Mouse (Mus musculus) heart, embryonic 10.5 days (tissue): ENCODE data around the gene Slc25a10. TPM values are rescaled to one million over a fixed set of nuclear protein-coding genes. Genes with fewer than 3 reads are reported as not detected.
A peak's percentile ranks its signal among the peaks of the same experiment; 100 is the strongest.

Experiments
- DNase-seq: peaks from one replicate; pipeline ENCODE4 v3.0.0-alpha.2; 2017; ENCODE audit warnings: low spot score
- H3K27ac ChIP-seq: fragments of 300-500 bp; sonication (generic); 2 replicates; pipeline ENCODE4 v1.5.1; 2016; ENCODE audit warnings: mild to moderate bottlenecking
- H3K27me3 ChIP-seq: fragments of 300-500 bp; sonication (generic); 2 replicates; pipeline ENCODE4 v1.6.1; 2016; ENCODE audit warnings: mild to moderate bottlenecking; ENCODE audit not compliant: poor library complexity, insufficient read depth, severe bottlenecking
- H3K36me3 ChIP-seq: fragments of 300-500 bp; sonication (generic); 2 replicates; pipeline ENCODE4 v1.6.1; 2016; ENCODE audit warnings: mild to moderate bottlenecking, moderate library complexity
- H3K4me1 ChIP-seq: fragments of 300-500 bp; sonication (generic); 2 replicates; pipeline ENCODE4 v1.6.1; 2016; ENCODE audit warnings: mild to moderate bottlenecking
- H3K4me3 ChIP-seq: fragments of 300-500 bp; sonication (generic); 2 replicates; pipeline ENCODE4 v1.5.1; 2016; ENCODE audit warnings: mild to moderate bottlenecking, moderate library complexity
- H3K9me3 ChIP-seq: fragments of 300-500 bp; sonication (generic); 2 replicates; pipeline ENCODE4 v1.6.1; 2016; ENCODE audit warnings: mild to moderate bottlenecking, moderate library complexity
- WGBS: fragments of 180-500 bp; shearing (Covaris S2); methylation state at CpG from one replicate; pipeline ENCODE4 v1.1.7; 2016; 5-methylcytosine and 5-hydroxymethylcytosine counted together
- polyA plus RNA-seq: library from polyadenylated mRNA; unstranded; fragments of >200 nt; fragmentation: Nextera tagmentation; extraction: Ambion mirVana; gene quantifications from 2 replicates; pipeline ENCODE4 v1.2.1, GENCODE M21; 2016

Slc25a10 gene
- polyA plus RNA-seq, 1 experiment from 2014 or later: 56.6 TPM

DNA sequence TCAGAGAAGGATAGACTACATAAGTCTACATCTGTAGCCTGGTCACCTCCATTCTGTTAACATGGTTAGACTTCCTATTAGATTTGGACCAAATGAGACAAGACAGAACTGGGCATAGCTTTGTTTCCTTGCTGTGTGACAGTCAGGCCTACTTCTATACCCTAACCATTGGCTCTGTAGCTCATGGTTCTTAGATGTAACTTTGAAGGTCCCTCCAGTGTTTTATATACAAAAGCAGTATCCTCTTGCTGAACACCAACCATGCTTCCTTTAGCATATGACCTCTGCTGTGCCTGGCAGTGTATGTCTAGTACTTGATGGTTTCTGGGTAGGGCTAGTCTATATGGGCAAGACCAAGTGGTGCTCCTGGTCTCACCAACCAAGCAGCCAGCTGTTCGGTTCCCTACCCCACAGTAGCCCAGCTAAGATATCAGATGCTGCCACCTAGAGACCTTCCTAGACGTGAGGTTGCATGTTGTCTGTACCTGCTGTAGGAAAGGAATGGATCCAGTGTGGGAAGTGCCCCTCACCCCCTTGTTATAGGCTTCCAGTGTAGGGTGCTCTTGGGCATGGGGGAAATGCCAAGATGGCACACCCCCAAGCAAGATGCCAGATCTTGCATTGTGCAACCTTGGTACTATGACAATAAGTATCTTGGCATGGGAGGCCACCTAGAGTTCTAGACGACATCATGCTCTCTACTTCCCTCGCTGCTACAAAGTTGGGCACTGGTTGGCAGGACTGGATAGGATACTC is 1.2 kb upstream of the Slc25a10 start:
- Histone ChIP-seq H3K36me3 (peaks cover 60% of the 10 kb centered on the region), H3K27ac (no peak overlapping the region), H3K27me3 (no peaks in the 10 kb centered on the region), H3K4me1 (peaks cover 45% of the 10 kb centered on the region), H3K9me3 (no peaks in the 10 kb centered on the region), H3K4me3 (peak overlapping the region; percentile 89; the same call in 1 of the 2 replicates)
- no peak for DNase-seq
- WGBS: 35% methylated on average over 4 of the region's 4 CpGs

DNA sequence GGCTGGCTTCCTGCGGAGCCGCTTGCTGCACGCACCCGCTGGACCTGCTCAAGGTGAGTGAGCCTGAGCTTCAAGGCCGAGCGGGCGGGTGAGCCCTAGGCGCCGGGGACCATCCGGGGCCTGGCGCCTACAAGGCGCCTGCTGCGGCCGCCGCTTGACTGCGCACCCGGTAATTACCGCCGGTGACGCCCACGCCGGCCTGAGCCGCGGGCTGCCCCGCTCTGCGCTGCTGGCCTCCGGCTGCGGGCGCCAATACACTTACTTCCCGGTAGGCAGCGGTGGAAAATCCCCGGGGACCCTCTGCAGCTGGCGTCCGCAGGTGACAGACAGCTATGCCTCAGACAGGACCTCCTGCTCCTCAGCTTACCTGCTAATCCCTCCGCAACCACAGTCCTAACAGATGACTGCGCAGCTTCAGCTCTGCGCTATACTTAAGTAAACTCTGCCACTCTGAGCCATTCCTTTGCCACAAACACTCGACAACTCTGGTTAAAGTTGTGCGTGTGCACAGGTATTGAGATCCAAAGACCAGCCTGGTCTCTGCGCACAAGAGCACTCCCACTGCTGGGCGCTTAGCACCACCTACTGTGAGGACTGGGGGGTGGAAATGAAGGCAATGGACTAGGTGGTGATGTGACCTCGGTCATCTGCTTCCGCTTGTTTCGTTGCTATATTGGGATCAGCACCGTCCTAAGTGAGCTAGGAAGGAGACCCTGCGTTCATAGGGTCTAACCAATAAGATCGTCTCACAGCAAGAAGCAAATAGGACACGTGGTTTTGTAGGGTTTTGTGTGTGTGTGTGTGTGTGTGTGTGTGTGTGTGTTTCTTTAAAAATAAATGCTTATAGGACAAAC is 611 bp downstream of the Slc25a10 start:
- Histone ChIP-seq H3K36me3 (peaks cover 61% of the 10 kb centered on the region), H3K27me3 (no peaks in the 10 kb centered on the region), H3K4me3 (peak overlapping the region; percentile 89), H3K9me3 (no peaks in the 10 kb centered on the region), H3K4me1 (peaks cover 40% of the 10 kb centered on the region), H3K27ac (peak overlapping the region; percentile 92)
- peak; percentile 93 for DNase-seq
- under 1% methylated on average over 48 of the region's 48 CpGs for WGBS

DNA sequence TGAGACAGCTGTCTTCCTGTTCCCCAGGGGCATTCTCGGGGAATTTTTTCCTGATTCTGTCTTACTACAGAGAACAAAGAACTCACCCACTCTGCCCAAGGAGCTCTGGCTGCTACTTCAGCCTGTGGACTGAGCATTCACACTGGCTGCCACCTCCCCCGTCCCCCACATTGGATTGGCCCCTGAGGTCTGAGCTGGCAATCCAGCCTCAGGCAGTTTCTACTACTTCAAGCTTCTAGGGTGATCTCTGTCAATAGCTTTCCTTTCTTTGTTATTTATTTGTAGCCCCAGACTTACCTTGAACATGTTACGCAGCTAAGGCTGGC is 1.2 kb downstream of the Slc25a10 start:
- H3K27me3 ChIP-seq: no peaks in the 10 kb centered on the region
- WGBS: 29% methylated on average over 3 of the region's 3 CpGs
- H3K27ac ChIP-seq: peak overlapping the region; percentile 92
- no peaks in the 10 kb centered on the region for H3K9me3 ChIP-seq
- H3K36me3 ChIP-seq: peaks cover 61% of the 10 kb centered on the region
- peak overlapping the region; percentile 89 for H3K4me3 ChIP-seq
- H3K4me1 ChIP-seq: peaks cover 40% of the 10 kb centered on the region
- DNase-seq: no peak

DNA sequence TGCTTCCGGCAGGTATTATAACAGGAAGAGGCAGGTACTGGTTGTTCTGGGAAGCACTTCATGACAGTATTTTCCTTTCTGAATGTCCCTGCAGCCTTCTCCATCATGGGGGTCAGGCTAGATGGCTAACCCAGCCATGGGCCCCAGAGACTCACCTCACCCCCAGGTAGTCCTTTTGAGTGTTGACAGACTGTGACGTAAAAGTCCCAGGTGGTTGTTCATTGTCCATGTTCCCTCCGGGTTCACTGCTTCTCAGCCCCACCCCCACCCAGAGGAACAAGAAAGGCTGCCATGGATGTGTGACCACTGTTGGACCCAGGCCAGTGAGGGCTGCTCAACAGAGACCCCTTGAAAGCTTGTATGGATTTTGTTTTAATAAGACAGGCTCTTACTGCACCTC is 1.7 kb downstream of the Slc25a10 start:
- no peaks in the 10 kb centered on the region for H3K27me3 ChIP-seq
- peak overlapping the region; percentile 92; the same call in 1 of the 2 replicates for H3K27ac ChIP-seq
- no peaks in the 10 kb centered on the region for H3K9me3 ChIP-seq
- WGBS: 60% methylated on average over 3 of the region's 3 CpGs
- H3K4me1 ChIP-seq: peaks cover 43% of the 10 kb centered on the region
- no peak for DNase-seq
- H3K36me3 ChIP-seq: peaks cover 61% of the 10 kb centered on the region
- H3K4me3 ChIP-seq: peak overlapping the region; percentile 89

DNA sequence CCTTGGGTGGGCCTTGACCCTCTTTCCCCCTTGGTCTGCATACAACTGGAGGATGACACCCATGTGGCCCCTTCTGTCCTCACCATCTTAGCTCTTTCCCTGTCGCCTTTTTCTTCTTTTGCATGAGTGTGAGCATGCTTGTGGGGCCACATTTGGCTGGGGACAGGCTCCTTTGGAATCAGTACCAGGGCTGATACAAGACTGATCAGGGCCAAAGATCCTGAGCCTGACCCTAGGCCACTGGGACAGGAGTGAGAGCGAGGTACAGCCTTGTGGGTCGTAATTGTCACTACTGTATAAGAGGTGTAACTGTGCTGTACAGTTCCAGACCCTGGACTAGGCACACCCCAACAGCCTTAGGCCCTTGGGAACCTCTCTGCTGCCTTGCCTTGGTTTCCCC is 2.3 kb downstream of the Slc25a10 start:
- no peak for DNase-seq
- Histone ChIP-seq H3K4me1 (peaks cover 43% of the 10 kb centered on the region), H3K27ac (no peak overlapping the region), H3K4me3 (no peak overlapping the region), H3K27me3 (no peaks in the 10 kb centered on the region), H3K36me3 (peaks cover 61% of the 10 kb centered on the region), H3K9me3 (no peaks in the 10 kb centered on the region)
- WGBS: 79% methylated on average over 3 of the region's 3 CpGs

DNA sequence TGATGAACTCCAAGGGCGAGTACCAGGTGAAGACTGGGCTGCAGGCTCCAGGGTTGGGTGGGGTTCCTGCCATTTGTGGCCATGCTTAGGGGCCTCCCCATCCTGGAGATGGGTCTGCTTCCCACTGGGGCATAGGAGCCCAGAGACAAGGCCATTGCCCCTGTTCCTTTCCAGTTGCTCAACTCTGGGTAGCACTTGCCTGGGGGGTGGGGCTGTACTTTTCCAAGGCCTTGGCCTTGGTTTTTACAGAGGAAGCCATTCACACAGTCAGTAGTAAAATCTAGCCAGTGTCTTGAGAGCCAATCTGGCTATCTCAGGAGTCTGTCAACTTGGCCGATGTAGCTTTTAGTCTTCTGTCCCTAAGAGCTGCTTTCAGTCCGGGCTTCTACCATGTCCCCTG is 5.8 kb downstream of the Slc25a10 start:
- peaks cover 25% of the 10 kb centered on the region for H3K4me1 ChIP-seq
- no peaks in the 10 kb centered on the region for H3K27me3 ChIP-seq
- DNase-seq: no peak
- WGBS: 87% methylated on average over 3 of the region's 3 CpGs
- H3K27ac ChIP-seq: no peak overlapping the region; the same call in 1 of the 2 replicates
- H3K4me3 ChIP-seq: no peak overlapping the region
- peaks cover 55% of the 10 kb centered on the region for H3K36me3 ChIP-seq
- no peaks in the 10 kb centered on the region for H3K9me3 ChIP-seq

DNA sequence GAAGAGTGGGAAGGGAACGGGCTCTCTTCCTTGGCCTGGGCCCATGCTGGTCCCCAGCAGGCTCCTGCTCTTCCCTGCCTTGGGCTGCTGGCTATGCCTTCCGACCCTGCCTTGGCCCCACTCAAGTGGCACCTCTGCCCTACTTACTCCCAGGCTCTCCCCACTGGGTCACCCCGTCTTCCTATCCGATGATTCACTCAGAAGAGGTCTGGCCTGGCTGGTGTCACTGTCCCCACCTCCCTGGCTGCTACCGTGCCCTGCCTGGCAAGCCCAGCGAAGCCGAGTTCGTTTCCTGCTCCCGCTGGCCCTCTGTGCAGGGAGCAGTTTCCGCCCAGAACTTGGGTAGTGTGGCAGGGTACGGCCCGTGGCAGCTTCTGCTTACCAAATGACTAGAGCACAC is 6.6 kb downstream of the Slc25a10 start:
- no peak for DNase-seq
- Histone ChIP-seq H3K27me3 (no peaks in the 10 kb centered on the region), H3K4me1 (peaks cover 17% of the 10 kb centered on the region), H3K36me3 (peaks cover 55% of the 10 kb centered on the region), H3K4me3 (no peak overlapping the region), H3K27ac (no peak overlapping the region), H3K9me3 (no peaks in the 10 kb centered on the region)
- 92% methylated on average over 12 of the region's 12 CpGs for WGBS

DNA sequence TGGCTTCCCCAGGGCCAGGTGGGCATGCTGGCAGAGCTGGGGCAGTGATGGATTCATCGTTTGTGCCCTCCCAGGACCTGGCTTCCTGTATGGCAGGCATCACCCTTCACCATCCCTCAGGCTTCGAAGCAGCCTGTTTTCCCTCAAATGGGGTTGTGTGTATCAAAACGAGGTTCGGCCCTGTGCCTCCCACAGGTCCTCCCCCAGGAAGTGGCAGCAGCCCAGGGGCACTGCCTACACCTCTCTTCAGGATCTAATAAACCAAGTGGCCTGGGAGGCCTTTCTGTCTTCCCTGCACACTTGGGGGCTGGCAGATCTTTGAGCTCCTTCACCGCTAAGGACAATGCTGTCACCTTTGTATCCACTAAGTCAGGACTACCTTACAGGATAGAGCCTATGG is 7.3 kb downstream of the Slc25a10 start:
- peaks cover 12% of the 10 kb centered on the region; the same call in 1 of the 2 replicates for H3K4me1 ChIP-seq
- 79% methylated on average over 5 of the region's 5 CpGs for WGBS
- H3K36me3 ChIP-seq: peaks cover 54% of the 10 kb centered on the region
- DNase-seq: no peak
- no peaks in the 10 kb centered on the region for H3K9me3 ChIP-seq
- no peak overlapping the region for H3K4me3 ChIP-seq
- no peak overlapping the region for H3K27ac ChIP-seq
- H3K27me3 ChIP-seq: no peaks in the 10 kb centered on the region

DNA sequence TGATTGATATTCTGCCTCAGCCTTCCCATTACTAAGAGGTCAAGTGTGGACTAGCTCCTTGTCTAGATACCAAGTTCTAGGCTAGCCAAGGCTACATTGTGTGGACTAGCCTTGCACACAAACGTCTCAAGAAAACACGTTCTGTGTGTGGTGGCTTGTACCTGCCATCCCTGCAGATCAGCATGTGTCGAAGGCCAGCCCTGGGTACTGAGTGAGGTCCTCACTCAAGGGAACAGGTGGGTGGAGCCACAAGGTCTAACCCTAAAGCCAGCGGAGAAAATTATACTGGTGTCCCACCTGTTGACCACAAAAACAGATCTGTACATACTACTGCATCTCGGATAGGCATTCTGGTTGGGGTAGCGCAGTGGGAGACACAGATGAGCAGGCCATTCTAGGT is 8.3 kb downstream of the Slc25a10 start:
- 76% methylated on average over 6 of the region's 6 CpGs for WGBS
- peaks cover 8% of the 10 kb centered on the region; the same call in 1 of the 2 replicates for H3K4me1 ChIP-seq
- no peak for DNase-seq
- no peaks in the 10 kb centered on the region for H3K9me3 ChIP-seq
- no peak overlapping the region for H3K27ac ChIP-seq
- H3K27me3 ChIP-seq: no peaks in the 10 kb centered on the region
- H3K36me3 ChIP-seq: peaks cover 44% of the 10 kb centered on the region
- no peak overlapping the region for H3K4me3 ChIP-seq

DNA sequence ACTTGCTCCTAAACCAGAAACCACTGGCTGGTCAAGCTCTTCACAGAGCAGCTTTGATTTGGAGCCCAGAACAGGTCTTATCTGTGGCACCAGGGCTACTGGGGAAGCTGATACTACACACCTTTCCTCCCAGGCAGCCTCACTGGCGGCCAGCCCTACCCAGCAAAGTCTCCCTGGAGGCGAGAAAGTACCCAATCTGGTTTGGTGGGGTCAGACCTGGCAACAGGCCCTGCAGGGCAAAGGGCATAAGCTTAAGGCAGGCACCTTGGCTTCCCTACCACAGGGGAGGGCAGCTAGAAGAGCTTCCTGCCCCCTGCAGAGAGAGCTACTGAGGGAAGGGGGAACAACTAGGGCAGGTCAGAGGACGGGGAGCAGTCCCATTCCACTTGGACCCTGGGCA is 8.7 kb downstream of the Slc25a10 start:
- Histone ChIP-seq H3K9me3 (no peaks in the 10 kb centered on the region), H3K4me3 (no peak overlapping the region), H3K27ac (no peak overlapping the region), H3K4me1 (peaks cover 8% of the 10 kb centered on the region; the same call in 1 of the 2 replicates), H3K27me3 (no peaks in the 10 kb centered on the region), H3K36me3 (peaks cover 39% of the 10 kb centered on the region)
- no peak for DNase-seq
- WGBS: 20% methylated on average over 3 of the region's 3 CpGs

DNA sequence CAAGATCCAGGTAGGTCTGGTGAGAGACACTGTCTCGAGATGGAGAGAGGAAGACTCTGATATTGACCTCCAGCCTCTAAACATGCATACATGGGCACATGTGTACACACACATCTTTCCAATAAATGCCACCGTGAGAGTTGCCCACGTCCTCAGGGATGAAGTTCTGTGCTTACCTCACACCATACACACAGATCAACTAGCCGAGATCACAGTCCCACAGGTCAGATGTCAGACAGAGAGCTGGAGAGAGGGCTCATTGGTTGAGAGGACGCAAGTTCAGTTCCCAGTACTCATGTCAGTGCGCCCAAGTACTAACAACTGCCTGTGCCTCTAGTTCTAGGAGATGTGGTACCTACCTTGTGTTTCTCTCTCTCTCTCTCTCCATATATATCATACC is 9.4 kb downstream of the Slc25a10 start:
- 67% methylated on average over 6 of the region's 6 CpGs for WGBS
- H3K4me1 ChIP-seq: peaks cover 8% of the 10 kb centered on the region; the same call in 1 of the 2 replicates
- no peaks in the 10 kb centered on the region for H3K27me3 ChIP-seq
- peaks cover 33% of the 10 kb centered on the region for H3K36me3 ChIP-seq
- no peak overlapping the region for H3K27ac ChIP-seq
- H3K4me3 ChIP-seq: no peak overlapping the region
- no peaks in the 10 kb centered on the region for H3K9me3 ChIP-seq
- DNase-seq: no peak

DNA sequence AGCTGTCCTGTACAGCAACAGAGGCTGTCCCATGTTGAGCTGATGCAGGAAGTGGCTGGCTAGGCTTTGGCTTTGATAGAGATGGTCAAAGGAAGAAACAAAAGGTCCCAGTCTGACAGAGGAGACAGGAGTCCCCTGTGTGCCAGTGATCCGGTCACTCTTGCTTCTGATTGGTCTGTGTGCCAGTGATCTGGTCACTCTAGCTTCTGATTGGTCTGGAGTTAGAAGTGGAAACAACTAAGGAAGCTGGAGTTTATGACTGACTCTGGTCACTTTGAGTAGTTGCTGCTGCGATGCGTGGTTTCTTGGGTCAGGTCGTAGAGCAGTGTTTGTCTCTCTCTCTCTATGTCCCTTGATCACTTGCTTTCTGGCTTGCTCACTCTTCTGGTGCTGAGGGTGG is 10.1 kb downstream of the Slc25a10 start:
- H3K4me3 ChIP-seq: no peak overlapping the region
- 87% methylated on average over 4 of the region's 4 CpGs for WGBS
- H3K9me3 ChIP-seq: no peaks in the 10 kb centered on the region
- peaks cover 8% of the 10 kb centered on the region; the same call in 1 of the 2 replicates for H3K4me1 ChIP-seq
- H3K36me3 ChIP-seq: peaks cover 26% of the 10 kb centered on the region
- DNase-seq: no peak
- H3K27ac ChIP-seq: no peak overlapping the region
- H3K27me3 ChIP-seq: no peaks in the 10 kb centered on the region

DNA sequence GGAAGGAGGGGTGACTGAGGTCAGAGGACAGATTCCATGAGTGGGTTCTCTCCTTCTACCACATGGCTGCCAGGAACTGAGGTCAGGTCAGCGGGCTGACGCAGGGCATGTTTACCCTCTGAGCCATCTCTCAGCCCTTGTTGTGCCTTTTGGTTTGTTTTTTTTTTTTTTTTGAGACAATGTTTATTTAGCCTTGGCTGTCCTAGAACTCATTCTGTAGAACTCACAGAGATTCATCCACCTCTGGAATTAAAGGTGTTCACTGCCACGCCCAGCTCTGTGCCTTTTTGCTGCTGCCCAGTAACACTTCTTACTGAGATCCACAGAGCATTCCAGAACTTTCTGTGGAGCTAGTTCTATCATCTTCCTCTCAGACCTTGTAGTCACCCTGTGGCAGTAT is 14.0 kb downstream of the Slc25a10 start:
- Histone ChIP-seq H3K36me3 (no peaks in the 10 kb centered on the region), H3K4me1 (peaks cover 13% of the 10 kb centered on the region), H3K27ac (no peak overlapping the region), H3K4me3 (no peak overlapping the region), H3K27me3 (no peaks in the 10 kb centered on the region), H3K9me3 (no peaks in the 10 kb centered on the region)
- no peak for DNase-seq
- 89% methylated on average over 3 of the region's 3 CpGs for WGBS
